Mouse (Mus musculus): ENCODE data around the gene Gm28038.

The Gm28038 gene

DNA sequence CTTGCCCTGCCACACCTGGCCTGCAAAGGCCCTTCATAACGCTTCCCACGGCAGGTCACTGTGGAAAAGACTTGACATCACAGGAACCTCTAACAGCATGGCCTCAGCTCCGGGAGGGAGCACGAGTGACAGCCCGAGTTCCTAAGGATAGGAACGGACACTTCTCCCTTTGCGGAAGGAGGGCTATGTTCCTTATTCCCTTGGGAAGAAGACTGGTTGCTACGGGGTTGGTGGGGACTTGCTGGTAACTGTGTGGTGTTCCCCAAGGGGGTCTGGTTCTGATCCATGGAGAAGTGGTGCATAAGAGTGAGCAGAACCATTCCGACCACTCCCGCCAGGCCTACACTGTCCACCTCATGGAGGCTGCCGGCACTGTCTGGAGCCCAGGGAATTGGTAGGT is at the start of gene Gm28038:
Gm28038 (plus strand) TSS at position 301 of the 400 bp plus-strand sequence.
- in situ Hi-C loops (cut with MseI, MboI): no loop called here

DNA sequence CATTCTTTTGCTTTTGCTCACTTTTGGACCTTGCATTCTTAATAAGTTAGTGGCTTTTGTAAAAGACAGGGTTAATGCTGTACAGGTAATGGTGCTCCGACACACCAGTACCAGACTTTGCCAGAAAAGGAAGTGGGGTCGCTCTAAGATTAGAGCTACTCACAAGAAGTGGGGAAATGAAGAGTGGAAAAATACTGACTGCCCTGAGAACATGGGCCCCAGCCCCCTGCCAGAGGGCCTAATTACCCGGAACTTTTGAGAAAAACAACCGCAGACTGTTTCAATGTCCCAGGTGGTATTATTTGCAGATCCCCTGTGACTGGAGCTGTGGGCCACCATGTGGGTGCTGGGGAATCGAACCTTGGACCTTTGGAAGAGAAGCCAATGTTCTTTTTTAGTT is 45.2 kb upstream of the Gm28038 start:
- in situ Hi-C loops (cut with MseI, MboI): no loop called here

DNA sequence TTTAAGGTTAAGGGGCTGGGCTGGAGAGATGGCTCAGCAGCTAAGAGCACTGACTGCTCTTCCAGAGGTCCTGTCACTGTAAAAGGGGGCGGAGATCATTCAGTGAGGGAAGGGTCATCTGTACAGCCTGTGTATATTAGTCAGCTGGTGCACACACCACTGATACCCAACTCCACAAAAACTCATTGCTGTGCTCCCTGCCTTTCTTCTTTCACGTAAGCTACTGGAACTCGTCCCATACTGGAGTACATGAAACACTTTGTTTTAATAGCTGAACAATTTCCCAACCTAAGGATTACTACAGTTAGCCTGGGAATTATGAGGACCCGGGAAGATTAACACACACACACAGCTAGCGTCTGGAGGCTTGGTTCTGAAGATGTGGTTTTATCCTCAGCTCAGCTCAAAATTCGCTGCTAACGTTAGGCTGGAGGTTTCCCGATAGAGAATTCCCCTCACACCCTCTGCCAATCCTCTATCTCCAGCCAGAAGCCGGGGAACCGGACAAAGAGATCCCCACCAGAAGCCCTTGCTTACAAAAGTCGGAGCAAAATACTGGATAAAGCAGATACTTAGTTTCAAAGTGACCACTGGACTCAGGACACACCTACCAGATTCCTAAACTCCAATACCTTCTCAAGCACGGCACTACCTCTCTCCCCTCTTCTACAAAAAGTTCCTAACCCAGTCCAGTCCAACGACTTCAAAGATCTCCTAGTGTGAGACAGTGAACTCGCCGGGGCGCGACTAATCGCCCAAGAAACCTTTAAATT is 44.2 kb upstream of the Gm28038 start:
- in situ Hi-C loops (cut with MseI, MboI): no loop called here

DNA sequence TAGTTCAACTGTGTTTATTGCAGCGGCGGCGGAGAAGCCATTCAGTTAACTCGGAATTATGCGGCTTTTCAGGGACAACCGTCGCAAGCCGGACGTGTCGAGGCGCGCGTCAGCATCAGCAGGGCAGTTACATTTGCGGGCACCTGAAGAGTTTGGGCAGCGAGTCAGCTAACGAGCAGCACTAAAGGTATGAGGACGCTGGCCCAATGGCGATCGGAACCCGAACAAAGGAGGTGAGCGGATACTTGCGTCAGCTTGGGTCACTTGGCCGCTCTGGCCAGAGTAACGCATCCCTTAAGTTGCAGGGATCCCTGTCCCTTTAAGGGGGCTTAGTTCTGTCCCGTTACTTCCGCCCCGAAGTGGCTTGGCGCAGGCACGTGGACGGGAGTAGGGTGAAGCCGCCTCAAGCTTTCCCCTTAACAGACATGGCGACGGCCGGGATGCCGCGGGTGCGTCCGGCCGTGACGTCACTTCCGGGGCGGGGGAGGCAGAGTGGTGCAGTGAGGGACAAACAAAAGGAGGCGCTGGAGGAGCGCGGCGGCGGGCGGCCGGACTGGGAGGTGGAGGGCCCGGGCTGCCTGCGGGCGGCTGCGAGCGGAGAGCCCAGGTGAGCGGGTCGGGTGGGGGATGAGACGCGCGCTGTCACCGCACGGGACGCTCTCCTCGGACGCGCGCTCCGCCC is 43.5 kb upstream of the Gm28038 start, which contains the start of gene Lrrc8a:
Lrrc8a (plus strand) TSS at position 517 of the 682 bp plus-strand sequence.
- in situ Hi-C loops (cut with MseI, MboI): no loop called here

DNA sequence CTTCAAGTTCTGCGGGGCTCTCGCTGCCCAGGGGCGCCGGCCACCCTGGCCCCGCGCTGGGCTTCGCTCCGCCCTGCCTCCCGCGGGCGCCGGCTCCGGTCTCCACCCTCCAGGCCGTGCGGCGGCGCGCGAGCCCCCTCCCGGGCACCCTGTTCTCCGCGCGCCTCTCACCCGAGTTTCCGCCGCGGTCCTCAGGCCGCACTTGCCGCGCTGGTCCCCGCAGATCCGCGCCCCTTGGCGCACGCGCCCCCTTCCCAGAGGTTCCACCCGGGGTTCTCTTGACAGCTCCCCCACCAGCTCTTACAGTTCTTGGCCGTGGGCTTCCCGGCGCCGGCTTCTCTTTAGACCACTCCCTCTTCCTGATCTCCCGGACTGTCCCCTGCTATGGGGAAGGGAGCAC is 43.0 kb upstream of the Gm28038 start:
- in situ Hi-C loops (cut with MseI, MboI): no loop called here

DNA sequence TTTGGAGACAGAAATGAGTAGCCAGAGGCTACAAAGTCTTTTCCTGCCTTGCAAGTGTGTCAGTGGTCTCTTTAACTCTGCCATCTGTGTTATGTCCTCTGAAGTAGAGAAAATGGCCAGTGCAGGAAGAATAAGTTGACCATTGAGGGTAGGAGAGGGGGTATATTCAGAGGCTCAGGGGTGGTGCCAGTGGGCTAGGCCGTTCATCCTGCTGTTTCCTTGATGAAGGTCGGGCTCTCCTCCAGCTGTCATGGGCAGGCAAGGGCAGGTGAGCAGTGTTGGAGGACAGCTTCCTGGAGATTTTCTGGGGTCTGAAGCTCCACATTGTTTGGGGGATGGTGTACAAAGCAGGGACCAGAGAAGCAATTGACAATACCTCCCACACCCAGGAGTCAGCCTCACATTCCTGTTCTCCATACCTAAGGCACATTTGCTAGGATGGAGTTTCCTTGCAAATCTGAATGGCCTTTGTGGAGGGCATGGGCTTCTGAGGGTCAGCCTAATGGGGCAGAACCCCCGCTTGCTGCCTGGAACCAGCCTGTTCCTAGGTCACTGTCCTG is 41.9 kb upstream of the Gm28038 start:
- in situ Hi-C loops (cut with MseI, MboI): no loop called here

DNA sequence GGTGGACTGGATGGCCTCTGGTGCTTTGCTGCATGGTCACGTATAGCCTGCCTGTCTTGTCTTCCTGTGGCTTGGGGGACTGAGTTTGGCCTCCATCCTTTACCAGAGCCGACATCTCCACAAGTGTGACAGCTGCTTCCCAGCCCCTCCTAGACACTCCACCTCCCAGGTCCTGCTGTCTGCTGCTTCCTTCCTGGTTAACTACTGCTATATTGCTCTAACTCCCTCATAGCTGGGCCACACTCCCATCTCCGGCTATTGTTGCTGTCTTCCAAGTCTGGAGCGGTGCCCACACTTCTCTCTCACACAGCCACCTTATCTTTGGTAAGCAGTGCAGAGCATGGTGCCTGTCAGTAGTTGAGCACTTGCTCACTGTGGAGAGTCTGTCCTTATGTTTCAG is 41.1 kb upstream of the Gm28038 start:
- in situ Hi-C loops (cut with MseI, MboI): no loop called here

DNA sequence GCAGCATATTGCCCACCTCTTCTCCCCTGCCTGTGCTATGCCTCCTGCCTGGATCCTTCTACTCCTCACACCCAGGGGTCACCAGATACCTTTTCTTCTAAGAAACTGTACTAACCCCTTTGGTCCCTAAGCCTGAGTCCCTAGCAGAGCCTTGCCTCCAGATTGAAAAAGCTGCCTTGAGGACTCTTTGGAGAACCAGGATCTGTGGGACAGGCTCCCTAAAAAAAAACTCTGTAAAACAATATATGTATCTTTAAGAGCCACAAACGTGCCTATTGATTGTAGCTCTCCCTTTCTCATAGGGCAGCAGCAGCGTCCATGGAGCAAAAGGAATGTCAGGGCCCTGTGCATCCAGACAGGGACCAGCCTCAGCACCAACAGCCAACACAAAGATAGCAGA is 40.6 kb upstream of the Gm28038 start, which contains the start of gene Gm28035:
Gm28035 (plus strand) TSS at position 301 of the 400 bp plus-strand sequence.
- in situ Hi-C loops (cut with MseI, MboI): no loop called here

DNA sequence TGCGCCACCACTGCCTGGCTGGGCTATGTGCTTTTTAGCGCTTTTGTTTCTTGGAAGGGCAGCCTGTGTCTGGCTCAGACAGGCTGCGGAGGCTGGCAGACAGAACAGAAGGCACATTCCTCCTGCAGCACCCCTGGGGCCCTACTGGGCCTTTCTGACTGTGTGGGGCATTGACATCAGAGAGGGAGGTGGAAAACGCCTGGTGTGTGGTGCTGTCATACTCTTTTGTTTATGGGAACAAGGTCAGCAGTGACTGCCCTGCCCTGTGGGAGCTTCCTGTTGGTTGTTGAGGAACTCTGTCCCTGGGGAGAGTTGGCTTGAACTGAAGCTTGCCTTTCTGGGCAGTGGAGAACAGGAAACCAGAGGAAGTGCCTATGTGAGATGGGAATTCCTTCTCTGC is 38.3 kb upstream of the Gm28038 start:
- in situ Hi-C loops (cut with MseI, MboI): no loop called here

DNA sequence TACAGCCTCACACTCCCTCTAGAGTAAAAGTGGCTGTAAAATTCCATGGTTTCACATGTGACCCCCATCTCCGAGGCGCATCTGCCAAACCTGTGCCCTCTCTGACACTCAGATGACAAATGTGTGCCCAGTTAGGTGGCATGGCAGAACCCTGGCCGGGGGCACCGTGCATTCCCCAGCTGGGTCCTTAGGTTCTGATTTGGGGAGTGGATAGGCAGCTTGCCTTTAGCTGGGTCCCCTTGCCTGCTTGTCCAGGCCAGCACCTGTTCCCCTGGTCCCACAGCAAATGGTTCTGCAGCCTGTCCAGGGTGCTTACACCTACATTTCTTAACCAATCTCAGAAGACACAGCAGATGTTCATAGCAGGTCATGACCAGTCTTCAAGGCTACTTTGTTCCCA is 37.5 kb upstream of the Gm28038 start:
- in situ Hi-C loops (cut with MseI, MboI): no loop called here

DNA sequence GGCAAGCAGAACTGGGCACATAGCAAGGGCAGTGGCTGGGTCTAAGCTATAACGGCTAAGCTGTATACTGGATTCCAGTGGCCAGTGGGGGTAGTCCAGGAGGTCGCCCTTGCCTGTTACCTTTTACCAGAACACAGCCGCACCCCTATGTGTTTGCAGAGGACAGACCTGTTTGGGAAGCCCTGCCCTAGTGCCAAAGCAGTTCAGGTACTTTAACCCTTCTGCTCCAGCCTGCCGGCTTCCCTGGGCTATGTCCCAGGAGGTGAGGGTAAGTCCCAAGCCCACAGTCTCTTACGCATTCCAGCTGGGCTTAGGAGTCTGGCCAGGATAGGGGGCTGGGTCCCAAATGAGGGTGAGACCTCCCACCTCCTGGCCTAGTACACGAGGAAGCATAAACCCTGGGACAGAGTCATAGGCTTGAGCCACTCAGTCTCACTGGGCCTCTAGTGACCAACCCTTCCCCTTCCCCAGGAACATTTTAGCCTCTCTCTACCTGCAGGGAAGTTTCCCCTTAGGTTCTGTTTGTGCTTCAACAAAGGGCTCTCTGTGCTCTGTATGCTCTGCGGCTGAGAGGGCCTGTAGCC is 36.2 kb upstream of the Gm28038 start:
- in situ Hi-C loops (cut with MseI, MboI): no loop called here

DNA sequence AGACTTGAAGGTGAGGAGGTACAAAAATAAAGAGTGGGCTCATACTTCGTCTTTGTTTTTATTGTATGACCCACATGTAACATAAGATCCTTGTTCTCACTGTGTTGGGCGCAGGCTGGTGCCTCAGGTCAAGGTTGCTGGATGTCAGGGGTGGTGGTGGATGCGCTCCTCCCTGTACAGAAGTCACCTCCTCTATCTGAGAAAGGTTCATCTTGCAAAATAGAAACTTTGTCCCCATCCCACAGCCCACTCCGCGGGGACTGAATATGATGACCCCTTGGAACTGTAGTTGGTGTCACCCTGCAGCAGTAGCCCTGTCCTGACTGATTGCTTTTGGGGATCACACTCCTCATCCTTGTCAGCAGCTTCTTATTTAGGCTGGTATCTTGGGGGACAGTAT is 33.8 kb upstream of the Gm28038 start:
- in situ Hi-C loops (cut with MseI, MboI): no loop called here

DNA sequence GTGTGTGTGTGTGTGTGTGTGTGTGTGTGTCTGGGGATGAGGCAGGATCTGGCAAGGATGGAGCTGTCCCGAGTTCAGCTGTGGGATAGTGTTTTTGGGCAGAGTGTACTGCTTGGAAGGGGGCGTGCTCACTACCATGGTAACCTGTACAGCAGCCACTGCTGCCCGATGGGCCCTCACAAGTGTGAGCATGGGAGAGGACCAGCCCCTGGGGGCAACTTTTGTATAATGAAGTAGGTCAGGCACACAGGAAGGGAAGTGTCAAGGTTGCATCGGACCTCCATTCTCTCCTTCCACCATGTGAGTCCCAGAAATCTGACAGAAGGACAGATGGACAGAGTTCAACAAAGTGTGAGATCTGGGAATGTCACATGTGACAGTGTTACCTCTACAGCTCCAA is 33.2 kb upstream of the Gm28038 start:
- in situ Hi-C loops (cut with MseI, MboI): no loop called here

DNA sequence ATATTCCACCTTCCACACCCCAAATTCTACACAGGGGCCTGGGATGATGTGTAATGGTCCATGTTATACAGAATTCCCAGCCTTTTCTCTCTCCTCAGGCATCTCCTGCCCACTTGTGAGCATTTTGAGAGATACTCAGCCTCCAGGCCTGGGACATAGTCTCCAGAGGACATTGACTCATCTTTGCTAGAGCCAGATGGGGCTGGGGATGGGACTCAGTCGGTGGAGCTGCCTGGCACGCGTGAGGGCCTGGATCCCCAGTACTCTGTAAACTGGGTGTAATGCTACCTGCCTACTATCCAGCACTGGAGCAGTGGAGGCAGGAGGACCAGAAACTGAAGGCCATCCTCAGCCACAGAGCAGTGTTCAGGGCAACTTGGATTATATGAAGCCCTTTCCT is 31.7 kb upstream of the Gm28038 start:
- in situ Hi-C loops (cut with MseI, MboI): no loop called here

DNA sequence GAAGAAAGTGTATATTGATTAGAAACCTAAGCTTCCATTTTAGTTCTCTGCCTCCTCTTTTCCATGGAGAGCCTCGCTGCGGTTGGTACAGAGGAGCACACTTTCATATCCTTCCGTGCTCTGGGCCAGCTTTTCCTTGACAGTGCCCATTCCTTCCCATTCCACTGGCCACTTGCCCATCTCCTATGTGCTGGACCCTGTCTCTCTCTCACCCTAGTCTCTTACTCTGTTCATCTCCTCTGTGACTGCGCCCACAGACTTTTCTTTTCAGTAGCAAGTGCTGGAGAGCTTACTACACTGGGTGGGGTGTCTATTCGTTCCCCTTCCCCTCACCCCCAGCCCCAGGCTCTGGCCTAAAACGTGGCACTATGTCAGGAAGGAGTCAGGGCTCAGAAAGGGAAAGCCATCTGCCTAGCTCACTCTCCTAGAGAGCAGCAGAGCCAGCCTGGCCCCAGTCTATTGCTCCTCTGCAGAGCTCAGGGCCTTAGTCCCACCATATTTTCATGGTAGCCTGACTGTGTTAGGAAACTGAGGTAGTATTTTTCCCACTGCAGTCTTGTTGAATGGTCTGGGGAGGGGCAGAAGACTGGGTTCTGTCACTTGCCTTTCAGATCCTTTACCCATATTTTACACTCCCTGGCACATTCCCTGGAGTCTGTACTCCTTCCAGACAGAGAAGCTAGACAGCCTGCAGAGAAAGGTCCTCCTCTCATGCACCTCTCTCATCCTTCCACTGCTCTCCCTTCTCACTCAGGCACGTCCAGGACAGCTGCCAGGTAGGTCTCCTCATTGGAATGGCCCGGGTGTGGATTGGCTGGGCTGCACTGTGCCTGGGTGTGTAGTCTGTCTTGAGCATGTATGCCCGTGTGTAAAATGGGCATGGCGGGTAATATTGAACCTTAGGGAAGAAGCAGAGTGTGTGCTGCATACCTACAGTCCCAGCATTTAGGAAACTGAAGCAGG is 30.4 kb upstream of the Gm28038 start:
- in situ Hi-C loops (cut with MseI, MboI): no loop called here

DNA sequence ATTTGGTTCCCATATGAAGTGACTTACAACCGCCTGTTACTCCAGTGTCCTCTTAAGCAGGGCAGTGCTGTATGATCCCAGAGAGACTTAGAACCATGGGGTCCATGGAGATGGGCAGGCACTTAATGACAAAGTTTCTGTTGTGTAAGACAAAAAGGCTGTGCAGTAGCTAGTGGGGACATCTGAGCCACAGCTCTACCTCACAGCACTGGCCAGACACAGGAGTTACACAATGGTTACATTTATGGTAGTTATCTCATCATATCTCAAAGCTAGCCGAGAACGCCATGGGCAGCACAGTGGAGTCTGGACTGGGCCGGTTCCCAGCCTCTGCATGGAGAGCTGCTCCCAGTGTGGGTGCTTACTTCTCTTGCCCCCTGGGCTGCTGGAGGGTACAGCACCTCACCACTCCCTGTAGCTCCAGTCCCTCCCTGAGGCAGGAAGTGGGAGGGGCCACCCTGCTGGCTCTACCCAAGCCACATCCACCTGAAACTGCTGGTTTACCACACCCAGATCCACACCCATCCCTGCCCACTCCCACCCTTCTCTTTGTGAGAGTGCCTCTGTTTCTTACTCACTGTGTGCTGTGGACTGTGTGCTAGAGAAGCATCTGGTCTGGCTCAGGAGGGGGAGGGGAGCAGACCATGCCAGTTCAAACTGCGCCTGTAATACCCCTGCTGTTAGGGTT is 29.3 kb upstream of the Gm28038 start:
- in situ Hi-C loops (cut with MseI, MboI): no loop called here

DNA sequence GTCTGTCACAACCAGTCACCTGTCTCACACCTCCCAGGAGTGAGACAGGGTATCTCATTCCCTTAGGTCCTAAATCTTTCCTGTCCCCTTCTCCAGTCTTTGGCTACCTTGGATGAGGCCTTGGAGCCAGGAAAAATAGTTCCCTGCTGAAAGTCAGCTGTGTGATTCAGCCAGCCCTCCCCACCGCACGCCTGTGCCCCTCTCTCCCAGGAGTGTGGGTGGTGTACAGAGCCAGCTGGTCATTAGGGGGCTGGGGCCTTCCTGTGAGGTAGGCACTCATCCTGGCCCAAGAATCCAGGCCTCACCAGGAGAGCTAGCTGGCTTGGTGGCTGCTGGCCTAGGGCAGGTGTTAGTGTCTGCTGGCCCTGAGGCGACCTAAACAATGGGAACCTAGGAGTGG is 28.3 kb upstream of the Gm28038 start:
- in situ Hi-C loops (cut with MseI, MboI): no loop called here

DNA sequence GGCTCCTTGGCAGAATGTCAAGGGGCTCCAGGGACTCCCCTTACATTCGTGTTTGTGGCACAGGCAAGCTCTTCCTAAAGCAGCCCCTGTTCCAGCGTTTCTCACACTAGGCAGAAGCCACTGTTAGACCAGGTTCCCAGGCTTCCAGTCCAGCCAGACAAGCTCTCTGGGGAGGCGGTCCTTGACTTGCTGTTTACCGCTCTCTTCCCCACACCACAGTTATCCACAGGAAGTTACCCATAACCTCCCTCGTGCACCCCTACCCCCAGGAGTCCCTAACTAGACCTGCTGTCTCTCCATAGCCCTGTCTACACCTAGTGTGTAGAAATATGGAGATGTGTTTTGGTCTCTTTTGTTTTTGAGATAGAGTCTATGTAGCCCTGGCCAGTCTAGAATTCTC is 27.0 kb upstream of the Gm28038 start:
- in situ Hi-C loops (cut with MseI, MboI): no loop called here

DNA sequence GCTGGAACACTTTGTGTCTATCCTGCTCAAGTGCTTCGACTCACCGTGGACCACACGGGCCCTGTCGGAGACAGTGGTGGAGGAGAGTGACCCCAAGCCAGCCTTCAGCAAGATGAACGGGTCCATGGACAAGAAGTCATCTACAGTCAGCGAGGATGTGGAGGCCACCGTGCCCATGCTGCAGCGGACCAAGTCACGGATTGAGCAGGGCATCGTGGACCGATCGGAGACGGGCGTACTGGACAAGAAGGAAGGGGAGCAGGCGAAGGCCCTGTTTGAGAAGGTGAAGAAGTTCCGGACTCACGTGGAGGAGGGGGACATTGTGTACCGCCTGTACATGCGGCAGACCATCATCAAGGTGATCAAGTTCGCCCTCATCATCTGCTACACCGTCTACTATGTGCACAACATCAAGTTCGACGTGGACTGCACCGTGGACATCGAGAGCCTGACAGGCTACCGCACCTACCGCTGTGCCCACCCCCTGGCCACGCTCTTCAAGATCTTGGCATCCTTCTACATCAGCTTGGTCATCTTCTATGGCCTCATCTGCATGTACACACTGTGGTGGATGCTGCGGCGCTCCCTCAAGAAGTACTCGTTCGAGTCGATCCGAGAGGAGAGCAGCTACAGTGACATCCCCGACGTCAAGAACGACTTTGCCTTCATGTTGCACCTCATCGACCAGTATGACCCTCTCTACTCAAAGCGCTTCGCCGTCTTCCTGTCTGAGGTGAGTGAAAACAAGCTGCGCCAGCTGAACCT is 25.0 kb upstream of the Gm28038 start:
- in situ Hi-C loops (cut with MseI, MboI): no loop called here
